Mouse (Mus musculus): Measurements from ENCODE around the gene Vps50. TPM values are rescaled to one million over a fixed set of nuclear protein-coding genes. Genes with fewer than 3 reads are reported as not detected.
A peak's percentile ranks its signal among the peaks of the same experiment; 100 is the strongest.

The Vps50 gene
- total RNA-seq, 2 experiments from 2014 or later: 52.1 to 54.2 TPM

GRCm38 (mm10) chr6:3594246-3594645 is 96.1 kb downstream of the Vps50 start:
- DNase-seq (ENCODE audit: low spot score in 2 of 2): no peak
- Histone ChIP-seq H3K4me3 (no peak overlapping the region), H3K27ac (no peak overlapping the region)
- no peak for TF ChIP-seq CTCF (conservative IDR thresholded peaks at IDR 0.05)

- Histone ChIP-seq H3K4me3 (no peak overlapping the region), H3K27ac (no peak overlapping the region)
- DNase-seq (ENCODE audit: low spot score in 2 of 2): no peak
- TF ChIP-seq CTCF (conservative IDR thresholded peaks at IDR 0.05): no peak
Measured at GRCm38 (mm10) chr6:3612827-3613226, 114.6 kb downstream of the Vps50 start.

DNA sequence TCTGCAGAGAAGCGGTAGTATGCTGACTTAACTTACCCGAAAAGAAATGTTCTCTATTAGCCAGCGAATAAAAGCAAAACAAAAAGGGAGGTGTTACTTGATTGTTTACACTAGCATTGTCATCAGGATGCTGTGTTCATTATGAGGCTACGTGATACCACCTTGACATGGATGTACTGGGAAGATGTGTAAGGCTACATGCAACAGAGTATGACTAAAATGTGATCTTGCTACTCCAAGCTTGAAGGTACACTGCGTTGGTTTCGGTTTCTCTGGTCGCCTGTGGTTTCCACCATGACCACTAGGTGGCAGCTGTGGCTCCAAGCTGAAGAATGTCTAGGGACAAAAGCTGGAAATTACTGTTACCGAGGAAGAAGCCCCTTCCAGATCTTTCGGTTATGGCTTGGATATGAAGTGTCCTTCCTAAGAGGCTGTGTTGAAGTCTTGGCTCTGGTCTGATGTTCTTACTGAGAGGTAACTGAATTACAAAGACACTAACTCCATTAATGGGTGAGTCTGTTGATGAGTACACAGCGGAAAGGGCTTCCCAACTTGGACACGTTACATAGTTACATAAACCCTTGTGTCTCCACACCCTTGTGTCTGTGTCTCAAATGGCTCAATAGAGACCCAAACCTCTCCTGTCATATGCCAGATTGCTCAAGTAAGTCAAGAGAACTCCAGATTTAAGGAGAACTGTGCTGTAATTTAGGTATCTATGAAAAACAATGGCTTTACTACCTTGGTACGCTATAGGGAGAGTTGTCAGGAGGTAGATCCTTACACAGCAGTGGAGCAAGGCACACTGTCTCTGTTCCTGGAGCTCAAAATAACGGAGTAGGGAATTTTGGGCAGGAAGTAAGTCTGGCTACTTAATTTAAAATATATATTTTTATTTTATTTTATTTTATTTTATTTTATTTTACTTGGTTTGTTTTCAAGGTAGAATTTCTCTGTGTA is 122.5 kb downstream of the Vps50 start:
- H3K4me3 ChIP-seq: peak overlapping the region; percentile 48
- peak; percentile 71 for TF ChIP-seq CTCF (conservative IDR thresholded peaks at IDR 0.05)
- peak overlapping the region; percentile 74 for H3K27ac ChIP-seq
- DNase-seq (ENCODE audit: low spot score in 2 of 2): peak; percentile 28 to 39

Other genes with a start within 250 kb of the Vps50 start
- gene Samd9l, start 98.8 kb upstream of the Vps50 start, total RNA-seq (2021): 1 to 10 TPM; 1.8 to 3.0 TPM
- under 1 TPM; 0.31 to 0.44 TPM for gene Hepacam2, start 84 bp upstream of the Vps50 start, total RNA-seq (2021)

Measured in layer of hippocampus, adult 2 months (tissue).